Mouse (Mus musculus) Patski (cell line): Measurements from ENCODE around the gene Rccd1. TPM values are rescaled to one million over a fixed set of nuclear protein-coding genes. Genes with fewer than 3 reads are reported as not detected.
A peak's percentile ranks its signal among the peaks of the same experiment; 100 is the strongest.

ENCODE experiments used
- ATAC-seq: fragments of 100-300 bp; one replicate; pipeline ENCODE4 v1.8.0; 2021
- CTCF ChIA-PET: fragments of 350-600 bp; sonication (Branson Sonifier 250); formaldehyde crosslinking; loops from one replicate; lab custom pipeline; 2022; ENCODE audit warnings: inconsistent platforms; lab: Charles Lee
- POLR2A ChIA-PET: fragments of 350-600 bp; sonication (Branson Sonifier 250); formaldehyde crosslinking; loops from one replicate; lab custom pipeline; 2022; ENCODE audit warnings: antibody characterized with exemption, inconsistent platforms; lab: Charles Lee
- DNase-seq: peaks from one replicate; pipeline ENCODE4 v3.0.0-alpha.2; 2011; ENCODE audit warnings: low read depth, low spot score
- H3K27me3 ChIP-seq: fragments of 371-371 bp; one replicate; pipeline ENCODE4 v1.5.1; 2021
- CTCF ChIP-seq: fragments of 100-300 bp; IDR thresholded peaks from one replicate; pipeline ENCODE4 v1.5.1; 2021
- in situ Hi-C: fragments of 300-500 bp; cut with MboI; formaldehyde crosslinking; loops from 3 replicates; pipeline ENCODE4 v1.11.1; 2018; ENCODE audit warnings: low pct_unique_long_range_greater_than_20kb, mixed read lengths
- polyA plus RNA-seq: library from polyadenylated mRNA; unstranded; gene quantifications from one replicate; pipeline ENCODE4 v1.2.3, GENCODE M21; 2021

Gene Rccd1
- polyA plus RNA-seq, 1 experiment from 2014 or later = 11.5 TPM

GRCm38 (mm10) chr7:80252437-80252836, 71.8 kb downstream of the Rccd1 start:
- DNase-seq (no peak), ATAC-seq (no peak)
- POLR2A ChIA-PET = interaction anchor here (1.6 kb wide), 1 partner anchor 9 kb away, joined by 3 read pairs; the partner anchor contains the start of gene Ngrn
- in situ Hi-C loops = no loop called here
- no peak for TF ChIP-seq CTCF
- CTCF ChIA-PET = no interaction called here
- H3K27me3 ChIP-seq = no peaks in the 10 kb centered on the region

- in situ Hi-C loops = no loop called here
- ChIA-PET POLR2A (interaction anchor here (0.6 to 1.7 kb wide), 2 partner anchors 19 to 51 kb away, joined by 3 to 4 read pairs; no protein-coding TSS in a partner anchor), CTCF (interaction anchor here (0.9 to 1.8 kb wide), 5 partner anchors 9 to 106 kb away, joined by 3 to 7 read pairs (median 5); partner anchors contain the start of genes Cib1, Gdpgp1 and Ngrn)
- DNase-seq (no peak), ATAC-seq (no peak)
- TF ChIP-seq CTCF = no peak
- H3K27me3 ChIP-seq = no peaks in the 10 kb centered on the region
These were observed 77.4 kb downstream of the Rccd1 start for GRCm38 (mm10) chr7:80246859-80247258.

GRCm38 (mm10) chr7:80246148-80246721, 78.0 kb downstream of the Rccd1 start, which contains the start of gene Ttll13:
Gene Ttll13 (plus strand): TSS chr7:80246376.
- peak; percentile 75 for TF ChIP-seq CTCF
- no peaks in the 10 kb centered on the region for H3K27me3 ChIP-seq
- in situ Hi-C loops = no loop called here
- DNase-seq (peak; percentile 75), ATAC-seq (peak; percentile 95)
- POLR2A ChIA-PET = interaction anchor here (0.6 to 1.7 kb wide), 2 partner anchors 18 to 50 kb away, joined by 3 to 4 read pairs; no protein-coding TSS in a partner anchor
- CTCF ChIA-PET = interaction anchor here (0.9 to 1.8 kb wide), 6 partner anchors 10 to 105 kb away, joined by 3 to 7 read pairs (median 4); partner anchors contain the start of genes Cib1, Gdpgp1 and Ngrn

GRCm38 (mm10) chr7:80244851-80245250, 79.4 kb downstream of the Rccd1 start:
- ChIA-PET POLR2A (no interaction called here), CTCF (no interaction called here)
- in situ Hi-C loops = no loop called here
- TF ChIP-seq CTCF = no peak
- ATAC-seq (no peak), DNase-seq (no peak)
- H3K27me3 ChIP-seq = no peaks in the 10 kb centered on the region

Other genes with a start within 250 kb of the Rccd1 start
- 679 TPM for gene Idh2, start 209.1 kb downstream of the Rccd1 start, polyA plus RNA-seq
- gene Sema4b, start 137.6 kb downstream of the Rccd1 start, polyA plus RNA-seq = 55.3 TPM
- gene Cib1, start 91.6 kb downstream of the Rccd1 start, polyA plus RNA-seq = 120 TPM
- gene Gdpgp1, start 91.6 kb downstream of the Rccd1 start, polyA plus RNA-seq = 4.0 TPM
- 0.73 TPM for gene Ttll13, start 78.1 kb downstream of the Rccd1 start, polyA plus RNA-seq
- 37.2 TPM for gene Ngrn, start 63.2 kb downstream of the Rccd1 start, polyA plus RNA-seq
- gene Vps33b, start 54.8 kb downstream of the Rccd1 start, polyA plus RNA-seq = 24.6 TPM
- gene Prc1, start 30.0 kb downstream of the Rccd1 start, polyA plus RNA-seq = 93.8 TPM
- 71.3 TPM for gene Unc45a, start 16.6 kb upstream of the Rccd1 start, polyA plus RNA-seq
- 78.7 TPM for gene Hddc3, start 18.6 kb upstream of the Rccd1 start, polyA plus RNA-seq
- 129 TPM for gene Man2a2, start 46.9 kb upstream of the Rccd1 start, polyA plus RNA-seq
- gene Fes, start 63.5 kb upstream of the Rccd1 start, polyA plus RNA-seq = 5.6 TPM
- 120 TPM for gene Furin, start 81.0 kb upstream of the Rccd1 start, polyA plus RNA-seq
- gene Blm, start 210.7 kb upstream of the Rccd1 start, polyA plus RNA-seq = 6.0 TPM